Mouse (Mus musculus) CD8-positive naive resting alpha-beta T cell, adult 2 months (primary cell): Measurements from ENCODE around the gene Actl10.

Source experiments
- DNase-seq, 2 experiments: peaks; one replicate each; pipeline ENCODE4 v3.0.0; 2022; ENCODE audit warnings: low read depth in 2 of 2, low spot score in 2 of 2

The Actl10 gene

DNA sequence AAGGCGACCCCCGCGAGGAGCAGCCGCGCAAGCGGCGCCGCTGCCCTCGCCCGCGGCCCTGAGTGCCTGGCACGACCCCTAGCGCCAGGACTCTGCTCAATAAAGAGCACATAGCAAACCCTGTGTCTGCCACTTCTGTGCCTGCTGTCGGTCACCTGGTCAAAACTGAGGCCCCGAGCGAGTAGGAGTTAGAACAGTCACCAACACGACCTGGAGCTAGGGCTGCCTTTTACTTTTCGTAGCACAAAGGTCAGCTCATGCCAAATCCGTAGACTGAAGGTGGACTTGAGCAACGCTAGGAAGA is 1.7 kb upstream of the Actl10 start:
- no peak for DNase-seq

DNA sequence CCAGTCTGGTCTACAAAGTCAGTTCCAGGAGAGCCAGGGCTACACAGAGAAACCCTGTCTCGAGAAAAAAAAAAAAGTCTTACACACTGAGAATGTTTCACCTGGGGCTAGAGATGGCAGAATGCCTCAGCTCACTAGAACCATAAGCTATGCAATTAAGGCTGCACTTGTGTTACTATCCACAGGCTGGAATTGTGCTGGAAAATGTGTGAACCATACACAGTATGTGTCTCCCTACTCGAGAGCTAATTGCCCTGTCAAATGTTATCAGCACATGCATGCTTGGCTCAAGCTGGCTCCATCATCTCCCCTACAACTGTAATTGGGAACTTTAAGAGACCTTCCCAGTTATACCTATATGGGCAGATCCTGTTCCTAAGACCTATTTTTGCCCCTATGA is 639 bp upstream of the Actl10 start:
- no peak for DNase-seq

DNA sequence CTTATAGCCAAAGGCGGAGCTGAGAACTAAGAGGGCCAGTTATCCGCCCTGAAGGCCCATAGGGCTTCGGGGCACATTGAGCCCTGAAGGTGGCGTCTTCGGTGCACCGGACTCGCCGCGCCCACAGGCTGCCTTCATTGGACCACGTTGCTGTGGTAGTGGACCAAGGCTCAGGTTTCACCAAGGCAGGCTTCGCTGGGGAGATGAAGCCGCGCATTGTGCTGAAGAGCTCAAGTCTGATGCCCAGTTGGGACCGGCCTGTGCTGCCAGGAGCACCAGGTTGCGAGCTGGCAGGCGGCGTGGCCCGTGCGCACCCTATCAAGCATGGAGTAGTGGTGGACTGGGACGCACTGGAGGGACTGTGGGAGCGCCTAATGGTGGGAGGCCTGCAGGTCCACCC is 351 bp downstream of the Actl10 start:
- DNase-seq = no peak

DNA sequence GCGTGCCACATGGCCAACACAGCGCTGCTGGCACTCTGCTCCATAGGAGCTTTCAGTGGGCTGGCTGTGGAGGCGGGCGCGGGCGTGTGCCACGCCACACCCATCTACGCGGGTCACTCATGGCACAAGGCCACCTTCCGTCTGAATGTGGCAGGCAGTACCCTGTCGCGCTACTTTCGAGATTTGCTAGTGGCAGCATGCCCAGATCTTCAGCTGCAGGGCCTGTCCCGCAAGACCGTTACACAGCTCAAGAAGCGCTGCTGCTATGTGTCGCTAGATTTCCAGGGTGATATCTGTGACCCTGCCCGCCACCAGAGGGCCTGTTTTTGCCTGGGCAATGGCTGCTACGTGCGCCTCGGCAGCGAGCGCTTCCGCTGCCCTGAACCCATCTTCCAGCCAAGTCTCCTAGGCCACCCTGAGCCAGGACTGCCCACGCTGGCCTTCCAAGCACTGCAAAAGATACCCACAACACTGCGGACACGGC is 890 bp downstream of the Actl10 start:
- peak; percentile 20 to 37 for DNase-seq

DNA sequence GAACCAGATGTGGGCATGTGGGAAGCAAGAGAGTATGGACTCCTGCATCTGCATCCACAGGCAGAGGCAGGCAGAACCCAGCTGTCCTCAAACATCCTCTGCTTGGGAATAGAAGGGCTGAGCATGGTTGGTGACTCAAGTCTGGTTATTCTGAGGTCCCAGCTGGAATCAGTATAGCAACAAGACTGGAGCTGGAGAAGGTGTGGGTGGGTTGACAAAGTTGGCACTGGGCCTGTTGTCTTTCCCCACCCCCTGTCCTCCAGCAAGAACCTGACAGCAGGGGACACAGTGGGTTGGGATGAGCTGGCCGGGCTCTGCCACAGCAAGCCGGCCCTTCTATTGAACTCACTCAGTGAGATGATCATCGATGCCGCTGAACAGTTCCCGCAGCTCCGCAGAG is 3.7 kb downstream of the Actl10 start:
- no peak for DNase-seq

DNA sequence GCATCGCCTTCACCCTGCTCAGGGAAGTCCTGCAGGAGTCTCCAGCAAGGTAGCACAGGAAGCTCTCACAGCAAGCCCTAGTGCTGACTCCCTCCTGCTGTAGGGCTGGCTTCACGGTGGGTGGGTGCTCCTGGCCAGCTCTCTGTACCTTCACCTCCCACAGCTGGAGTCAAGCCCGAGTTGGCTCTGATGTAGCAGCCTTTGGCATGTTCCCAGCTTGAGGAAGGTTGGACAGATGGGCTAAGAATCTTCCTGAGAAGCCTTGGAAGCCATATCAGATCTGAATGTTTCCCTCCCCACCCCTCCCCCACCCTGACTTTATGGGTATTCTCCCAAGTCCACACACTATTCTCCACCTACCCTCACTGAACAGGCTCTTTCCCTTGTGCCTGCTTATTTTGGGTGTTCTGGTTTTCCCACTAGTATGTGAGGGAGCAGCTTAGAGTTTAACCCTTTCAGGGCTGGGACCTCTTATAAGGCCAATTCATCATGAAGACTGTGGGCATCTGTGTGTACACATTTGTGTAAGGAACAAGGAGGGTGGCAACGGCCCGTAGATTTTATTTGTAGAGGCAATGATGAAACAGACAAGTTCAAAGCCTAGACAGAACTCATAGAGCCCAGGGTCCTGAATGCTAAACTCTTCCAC is 5.7 kb downstream of the Actl10 start:
- no peak for DNase-seq

DNA sequence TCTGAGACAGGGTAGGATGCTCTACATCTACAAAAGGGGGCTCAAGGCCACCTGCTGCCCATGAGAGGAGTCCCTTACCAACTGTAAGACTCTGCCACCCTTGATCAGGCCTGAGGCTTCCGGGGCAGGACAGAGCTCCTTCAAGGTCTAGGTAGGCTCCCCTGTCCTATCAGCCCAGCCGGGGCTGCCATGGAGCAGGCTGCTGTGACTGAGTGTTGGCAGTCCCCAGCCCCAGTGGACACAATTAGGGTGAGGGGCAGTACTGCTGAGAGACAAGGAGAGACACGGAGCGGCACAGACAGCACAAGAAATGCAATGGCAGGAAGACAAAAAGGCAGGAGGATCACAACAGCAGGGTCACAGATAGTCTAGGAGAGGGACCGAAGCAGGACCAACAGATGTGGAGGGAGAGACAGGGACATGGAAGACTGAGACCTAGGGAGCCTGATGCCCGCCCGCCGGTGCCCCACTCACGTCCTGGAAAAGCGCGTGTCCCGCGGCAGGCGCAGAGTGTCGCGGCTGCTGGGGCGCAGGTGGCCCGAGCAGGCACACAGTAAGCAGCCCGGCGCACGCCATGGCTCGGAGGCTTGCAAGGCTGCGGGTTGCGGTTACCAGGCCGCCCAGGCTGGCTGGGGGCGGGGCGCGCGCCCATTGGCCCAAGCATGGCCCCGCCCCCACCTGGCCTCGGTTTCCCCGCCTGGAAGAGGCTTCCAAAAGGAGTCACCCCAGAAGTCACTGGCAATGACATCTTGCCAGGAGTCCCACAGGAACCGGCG is 6.9 kb downstream of the Actl10 start, which contains the start of gene Necab3:
TSS of gene Necab3 (minus strand) at position 627 of the 776 bp plus-strand sequence.
- DNase-seq = peak in 1 of 2 experiments; percentile 20

DNA sequence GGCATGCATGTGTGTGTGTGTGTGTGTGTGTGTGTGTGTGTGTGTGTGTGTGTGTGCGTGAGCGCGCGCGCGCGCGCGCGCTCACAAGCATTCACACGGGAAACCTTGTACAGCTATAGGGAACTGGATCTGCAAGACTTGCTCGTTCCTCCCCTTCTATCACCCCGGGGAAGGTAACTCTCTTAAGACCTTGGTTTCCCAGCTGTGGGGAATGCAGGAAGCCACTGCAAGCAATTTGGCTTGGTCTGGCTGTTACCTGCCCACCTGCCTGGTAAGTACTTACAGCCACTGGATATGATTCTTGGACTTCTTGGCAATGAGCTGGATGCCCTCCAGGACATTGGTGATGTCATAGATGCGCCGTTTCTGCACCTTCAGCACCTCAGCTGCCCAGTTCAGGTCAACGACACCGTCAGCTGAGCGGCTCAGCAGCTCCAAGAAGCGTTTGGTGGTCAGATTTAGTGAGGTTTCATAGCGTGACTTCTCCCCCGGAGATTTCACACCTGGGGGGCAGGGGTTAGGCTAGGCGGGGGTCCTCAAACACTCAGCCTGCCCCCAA is 12.1 kb downstream of the Actl10 start:
- DNase-seq = no peak

DNA sequence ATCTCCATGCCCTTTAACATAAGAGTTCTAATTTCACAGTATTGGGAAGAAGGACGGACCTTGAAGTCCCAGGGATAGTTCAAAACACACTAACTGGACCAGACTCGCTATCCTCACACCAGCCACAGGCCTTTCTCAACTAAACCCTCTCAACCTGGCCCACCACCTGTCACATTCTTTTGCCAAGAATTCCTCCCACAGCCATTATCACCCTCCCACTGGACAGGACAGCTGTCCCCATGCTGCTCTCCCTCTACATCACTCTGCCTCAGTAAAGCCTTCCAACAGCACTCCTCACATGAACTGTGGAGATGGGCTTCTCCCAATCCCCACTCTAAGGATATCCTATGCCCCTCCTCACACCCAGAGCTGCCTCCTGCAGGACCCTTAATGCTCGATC is 14.0 kb downstream of the Actl10 start:
- no peak for DNase-seq

DNA sequence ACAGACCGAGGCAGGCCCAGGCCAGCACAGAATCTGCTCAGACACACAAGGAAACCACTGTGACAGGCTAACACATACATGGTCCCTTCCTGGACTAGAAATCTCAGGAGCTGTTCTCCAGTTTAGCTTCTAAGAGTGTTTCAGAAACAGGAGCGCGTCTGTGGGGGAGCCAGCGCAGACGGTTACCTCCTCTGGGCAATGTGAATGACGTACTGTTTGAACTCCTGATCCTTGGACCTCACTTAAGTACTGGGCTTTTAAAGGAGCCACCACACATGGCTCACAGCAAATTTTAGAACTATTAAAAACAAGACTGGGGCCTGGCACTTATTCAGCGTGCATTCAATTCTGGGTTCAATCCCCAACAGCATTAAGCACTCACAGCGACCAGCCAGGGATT is 15.1 kb downstream of the Actl10 start:
- no peak for DNase-seq

DNA sequence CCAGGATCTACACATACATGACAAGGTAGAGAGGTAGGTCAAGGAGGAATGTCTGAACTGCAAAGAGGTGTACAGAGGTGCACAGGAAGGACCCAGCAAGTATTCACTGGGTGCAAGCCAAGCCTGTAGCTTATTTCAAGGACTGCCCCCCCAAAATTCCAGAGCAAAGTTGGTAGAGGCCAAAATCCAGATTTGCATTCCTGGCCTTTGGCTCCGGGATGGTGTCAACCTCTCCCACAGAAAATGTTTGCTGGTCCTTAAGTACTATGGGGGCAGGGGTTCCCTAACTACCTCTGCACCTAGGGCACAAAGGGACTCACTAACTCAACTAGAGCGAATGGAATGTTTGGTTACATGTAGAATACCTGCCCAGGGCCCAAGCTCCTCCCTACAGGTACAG is 16.2 kb downstream of the Actl10 start:
- DNase-seq = no peak

DNA sequence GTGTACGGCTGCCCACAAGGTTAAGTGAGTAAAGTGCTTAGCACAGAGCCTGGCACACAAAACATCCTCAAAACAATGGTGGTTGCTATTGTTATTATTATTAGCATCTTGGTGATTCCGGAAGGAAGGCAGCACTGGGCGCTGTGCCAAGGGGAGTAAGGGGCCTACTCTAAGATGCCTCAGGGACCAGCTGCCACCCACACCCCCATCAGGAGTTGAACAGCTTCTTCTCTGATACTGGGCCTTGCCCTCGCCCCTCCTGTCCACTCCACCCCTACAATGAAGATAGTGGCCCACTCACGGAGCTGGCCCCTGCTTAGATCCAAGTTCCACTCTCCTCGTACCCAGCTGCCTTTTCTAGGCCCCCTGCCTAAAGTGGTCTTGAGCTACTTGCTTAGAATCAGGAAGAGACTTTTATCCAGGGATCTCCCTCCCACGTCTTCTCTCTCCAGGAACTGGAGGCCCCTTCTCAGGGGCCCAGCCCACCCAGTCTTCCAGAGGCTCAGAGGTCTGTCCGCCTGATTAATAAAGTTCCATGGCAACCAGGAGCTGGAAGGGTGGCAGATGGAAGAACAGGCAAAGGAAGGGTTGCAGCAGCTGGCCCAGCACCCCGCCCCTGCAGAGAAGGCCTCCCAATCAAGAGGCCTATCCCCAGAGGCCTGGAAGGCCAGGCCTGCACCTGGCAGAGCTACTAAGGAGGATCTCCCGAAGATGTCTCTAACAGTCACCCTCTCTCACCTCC is 16.9 kb downstream of the Actl10 start:
- no peak for DNase-seq

DNA sequence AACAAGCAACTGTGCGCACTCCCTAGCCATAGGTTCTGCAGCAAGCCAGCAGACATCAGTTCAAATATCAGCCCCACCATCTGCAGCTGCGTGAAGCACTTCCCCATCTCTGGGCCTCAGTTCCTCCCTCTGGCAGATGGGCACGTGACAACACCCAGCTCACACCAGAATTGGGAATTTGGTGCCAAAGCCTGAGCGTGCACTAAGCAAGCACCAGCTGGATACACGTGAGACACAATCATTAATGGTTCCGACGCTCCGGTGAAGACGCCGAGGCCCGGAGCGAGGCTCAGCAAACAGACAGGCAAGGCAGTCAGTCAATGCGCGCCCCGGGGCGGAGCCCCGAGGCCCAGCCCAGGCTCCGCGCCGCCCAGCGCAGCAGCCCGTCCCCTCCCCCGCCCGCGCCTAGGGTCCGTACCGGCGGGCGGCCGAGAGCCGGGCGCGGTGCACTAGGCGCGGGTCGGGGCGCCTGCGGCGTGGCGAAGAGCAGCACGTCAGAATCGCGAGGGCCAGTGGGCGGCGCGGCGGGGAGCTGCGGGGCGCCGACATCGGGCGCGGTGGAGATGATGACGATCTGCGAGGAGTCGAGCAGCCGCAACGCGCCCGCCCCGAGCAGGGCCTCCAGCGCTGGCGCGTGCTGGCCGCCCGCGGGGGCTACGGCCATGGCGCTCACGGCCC is 17.6 kb downstream of the Actl10 start:
- DNase-seq = no peak

DNA sequence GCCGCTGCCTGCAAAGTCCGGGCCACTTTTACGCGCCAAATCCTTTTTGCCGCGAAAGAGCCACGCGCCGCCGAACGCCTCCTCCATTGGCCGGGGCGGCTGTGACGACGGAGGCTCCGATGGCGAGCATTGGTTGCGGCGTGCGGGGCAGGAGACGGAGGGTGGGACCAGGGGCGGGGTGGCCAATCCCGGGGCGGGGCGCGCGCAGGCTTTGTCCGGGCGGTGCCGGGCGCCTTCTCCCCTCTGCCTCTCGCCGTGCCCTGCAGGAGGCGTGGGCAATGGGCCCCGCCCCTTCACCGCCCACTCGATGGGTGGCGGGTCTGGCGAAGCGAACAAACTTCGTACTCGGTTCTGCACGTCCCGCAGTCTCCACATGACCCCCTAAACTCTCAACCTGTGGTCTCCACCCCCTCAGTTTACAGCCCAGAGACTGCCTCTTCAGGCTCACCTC is 18.3 kb downstream of the Actl10 start, which contains the start of gene E2f1:
TSS of gene E2f1 (minus strand) at position 57 of the 451 bp plus-strand sequence.
- peak; percentile 89 to 91 for DNase-seq

DNA sequence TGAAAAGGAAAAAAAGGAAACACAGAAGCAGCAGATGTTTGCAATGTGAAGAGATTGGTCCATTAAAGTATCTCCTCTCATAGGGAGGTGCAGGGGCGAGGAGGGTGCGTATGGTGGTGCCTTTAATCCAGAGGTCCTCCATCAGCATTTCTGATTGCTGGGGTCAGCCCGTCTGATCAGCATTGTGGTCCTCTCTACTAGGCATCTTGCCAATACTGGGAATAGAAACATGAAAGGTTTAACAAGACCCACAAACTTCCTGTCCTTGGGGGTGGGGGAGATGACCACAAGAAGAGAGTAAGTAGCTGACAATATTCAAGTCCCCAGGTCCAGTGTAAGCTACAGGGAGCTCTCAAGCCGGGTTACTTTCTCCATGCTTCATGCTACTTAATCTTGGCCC is 19.1 kb downstream of the Actl10 start:
- no peak for DNase-seq

DNA sequence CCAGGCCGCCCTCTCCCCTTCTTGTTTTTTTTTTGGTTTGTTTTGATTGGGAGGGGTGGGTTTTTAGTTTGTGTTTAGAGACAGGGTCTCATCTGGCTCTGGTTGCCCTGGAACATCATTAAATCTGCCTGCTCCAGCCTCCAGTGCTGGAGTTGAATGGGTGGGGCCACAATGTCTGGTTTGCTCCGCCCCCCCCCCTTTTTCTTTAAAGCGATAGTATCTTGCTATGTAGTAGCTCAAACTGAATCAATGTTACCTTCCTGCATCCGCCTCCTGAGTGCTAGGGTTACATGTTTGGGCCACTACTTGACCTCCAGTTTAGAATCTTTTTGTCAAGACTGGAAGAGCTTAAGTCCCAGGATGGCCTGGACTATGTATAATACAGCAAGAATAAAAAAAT is 19.7 kb downstream of the Actl10 start:
- no peak for DNase-seq

DNA sequence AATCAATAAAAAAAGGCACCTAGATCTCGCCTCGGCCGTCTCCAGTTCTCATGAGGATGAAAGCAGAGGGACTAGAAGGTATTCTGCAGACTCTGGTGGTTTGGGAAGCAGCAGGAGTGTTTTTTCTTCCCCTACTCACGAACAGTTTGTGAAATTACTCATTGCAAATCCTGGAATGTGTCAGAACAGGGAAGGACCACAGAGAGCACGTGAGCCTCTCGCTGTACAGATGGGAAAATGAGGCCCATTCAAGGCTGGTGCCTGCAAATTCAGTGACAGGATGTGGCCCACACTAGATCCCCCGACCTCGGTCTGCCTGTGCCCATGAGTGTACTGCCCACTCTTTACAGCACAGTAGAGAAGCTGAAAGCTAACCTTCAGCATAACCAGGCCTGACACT is 20.4 kb downstream of the Actl10 start:
- DNase-seq = no peak

DNA sequence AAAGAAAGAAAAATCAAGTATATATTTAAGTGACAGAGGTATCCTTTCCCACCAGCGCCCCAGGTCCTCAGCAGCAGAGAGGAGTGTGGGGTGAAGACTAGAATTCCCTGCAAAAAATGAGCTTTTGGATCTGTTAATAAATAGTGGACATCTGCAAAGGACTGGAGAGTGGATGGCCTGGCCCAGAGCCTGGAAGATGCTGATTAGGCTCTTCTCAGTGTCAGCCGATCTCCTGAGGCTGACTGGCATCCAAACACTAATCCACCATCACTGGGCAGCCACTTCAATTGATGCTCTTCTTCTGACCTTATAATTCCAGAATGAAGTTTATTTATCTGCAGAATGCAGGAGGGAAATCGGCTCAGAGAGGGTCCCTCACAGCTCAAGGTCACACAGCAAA is 21.4 kb downstream of the Actl10 start:
- DNase-seq = no peak

DNA sequence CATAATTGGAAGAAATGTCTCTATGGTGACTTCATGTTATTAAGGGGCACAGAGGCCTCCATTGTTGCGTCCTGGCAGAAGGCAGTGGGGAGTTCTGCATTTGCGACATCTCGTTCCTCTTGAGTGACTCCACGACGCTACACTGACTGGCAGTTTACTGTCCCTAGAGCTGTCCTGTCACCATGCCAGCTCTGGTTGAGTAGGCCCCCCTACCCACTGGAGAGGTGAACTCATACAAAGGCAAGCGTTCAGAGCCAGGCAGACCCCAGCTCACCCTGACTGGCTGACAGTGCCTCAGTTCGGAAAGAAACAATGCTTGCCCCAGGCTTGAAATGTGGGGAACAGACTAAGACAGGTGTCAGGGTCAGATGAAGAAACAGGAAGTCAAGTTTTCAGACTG is 22.7 kb downstream of the Actl10 start:
- no peak for DNase-seq

DNA sequence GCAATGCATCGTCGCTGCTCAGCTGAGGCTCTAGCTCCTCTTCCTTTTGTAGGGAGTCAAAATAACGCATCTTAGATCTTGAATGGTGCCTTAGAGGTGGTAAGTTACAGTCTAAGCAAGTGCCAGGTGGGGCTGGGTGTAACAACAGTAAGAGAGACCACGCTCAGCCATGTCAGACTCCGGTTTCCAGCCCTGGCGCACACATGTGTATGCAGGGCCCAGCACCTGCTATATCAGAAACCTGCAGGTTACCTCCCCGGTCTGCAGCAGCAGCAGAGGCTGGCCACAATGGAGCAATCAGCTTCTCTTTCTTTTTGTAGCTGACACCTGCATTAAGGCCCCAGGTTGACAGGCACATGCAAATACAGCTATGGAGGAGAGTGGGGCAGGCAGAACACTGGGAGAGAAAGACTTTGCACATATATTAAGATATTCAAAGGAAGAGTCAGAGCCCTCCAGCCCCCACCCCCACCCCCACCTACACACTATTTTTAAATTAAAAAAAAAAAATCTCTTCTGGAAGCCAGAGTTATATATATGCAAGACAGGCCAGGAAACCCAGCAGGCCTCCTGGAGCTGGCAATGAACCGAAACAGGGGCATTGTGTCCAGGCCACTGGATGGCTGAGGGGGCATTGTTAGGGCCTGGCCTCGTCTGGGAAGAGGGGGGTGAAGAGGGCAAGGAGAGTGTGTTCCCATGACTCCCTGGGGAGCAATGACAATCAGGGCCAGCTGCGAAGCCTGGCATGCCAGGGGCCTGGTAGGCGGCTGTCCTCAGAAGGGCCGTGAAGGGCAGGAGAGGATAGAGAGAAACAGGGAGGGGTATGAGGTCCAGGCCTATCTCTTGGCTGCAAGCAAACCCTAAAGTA is 25.5 kb downstream of the Actl10 start:
- DNase-seq = no peak
